ENCODE assay signal across 19 mouse cellular contexts in the genomic region with DNA sequence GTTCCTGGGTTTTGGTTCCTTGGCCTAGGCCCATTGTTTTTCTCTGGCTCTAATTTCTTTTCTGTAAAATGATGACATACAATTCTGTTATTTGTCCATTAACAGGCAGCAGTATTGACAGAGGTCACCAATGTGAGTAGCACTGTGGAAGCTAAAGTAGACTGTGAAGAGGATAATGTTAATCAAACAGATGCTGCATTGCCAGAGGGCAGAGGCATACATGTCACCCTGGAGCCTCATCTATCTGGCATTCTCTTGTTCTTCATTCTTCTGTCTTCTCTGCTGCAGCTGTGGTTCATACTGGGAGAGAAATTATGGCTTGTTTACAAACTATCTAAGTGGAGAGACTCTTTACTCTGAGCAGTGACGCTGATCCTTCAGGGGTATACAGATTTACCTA.
DNase-seq lines count a peak whose midpoint lies in the region; ATAC-seq lines count a peak whose summit lies in the region.
"Had no signal": no experiment of that assay in that cellular context is flagged by ENCODE, and none has a peak within 500 bp of the region (broad histone marks: within the 10 kb centered on the region; RNA-seq: fewer than 3 reads in every experiment).

No protein-coding gene starts in this region.

- H3K9me3 ChIP-seq in neural tube, embryonic 12.5 days = no peaks in the 10 kb centered on the region
- no peaks in the 10 kb centered on the region for H3K9me3 ChIP-seq in neural tube, embryonic 14.5 days (ENCODE audit: control insufficient read depth, low read length)
- no peaks in the 10 kb centered on the region for H3K9me3 ChIP-seq in neural tube, embryonic 15.5 days (replicated peaks)

- WGBS in neural tube, embryonic 12.5 days = 70% methylated on average over 1 of the region's 1 CpGs
- 36% methylated on average over 1 of the region's 1 CpGs for WGBS in neural tube, embryonic 14.5 days
- 43% methylated on average over 1 of the region's 1 CpGs for WGBS in neural tube, embryonic 15.5 days

- peak; percentile 65; the same call in 1 of the 2 replicates for ATAC-seq in neural tube, embryonic 12.5 days (ENCODE audit: low FRiP score, low read depth)
- ATAC-seq in neural tube, embryonic 14.5 days (ENCODE audit: low read depth) = 0 out of 2 replicates have a peak, but pooled peaks have one; percentile 66
- ATAC-seq in neural tube, embryonic 15.5 days (ENCODE audit: low FRiP score) = no peak
- ATAC-seq: activated CD4-positive, CD25-positive, alpha-beta regulatory T cell, adult 4 months; CD4-positive, CD25-positive, alpha-beta regulatory T cell, adult 4 months; Patski had no signal

- H3K27ac ChIP-seq in neural tube, embryonic 12.5 days = no peak overlapping the region
- no peak overlapping the region for H3K27ac ChIP-seq in neural tube, embryonic 14.5 days (ENCODE audit: low read depth, low read length)
- H3K27ac ChIP-seq in neural tube, embryonic 15.5 days (replicated peaks) = no peak overlapping the region

- H3K4me2 ChIP-seq in neural tube, embryonic 12.5 days (replicated peaks) = no peak overlapping the region
- no peak overlapping the region for H3K4me2 ChIP-seq in neural tube, embryonic 14.5 days (ENCODE audit: low read depth, low read length)
- H3K4me2 ChIP-seq in neural tube, embryonic 15.5 days = no peak overlapping the region

- no peak for DNase-seq in neural tube, embryonic 10.5 days (ENCODE audit: extremely low spot score, low spot score)
- DNase-seq: adrenal gland, adult 2 months; adrenal gland, adult 8-10 months; adrenal gland, postnatal 10 days; adrenal gland, postnatal 14 days; adrenal gland, postnatal 25 days; adrenal gland, postnatal 36 days; B cell, adult 2 months; cerebellum, adult 11 months; cerebellum, adult 11-12 months; cerebellum, adult 18-20 months had no signal

- H3K4me1 ChIP-seq in neural tube, embryonic 12.5 days = 0 out of 2 replicates have a peak, but pooled peaks cover 2% of the 10 kb centered on the region
- H3K4me1 ChIP-seq in neural tube, embryonic 14.5 days (ENCODE audit: control insufficient read depth, insufficient read depth, low read length) = no peaks in the 10 kb centered on the region
- no peaks in the 10 kb centered on the region for H3K4me1 ChIP-seq in neural tube, embryonic 15.5 days

- no peak overlapping the region for H3K4me3 ChIP-seq in neural tube, embryonic 12.5 days
- H3K4me3 ChIP-seq in neural tube, embryonic 14.5 days (ENCODE audit: low read depth, low read length) = no peak overlapping the region
- no peak overlapping the region for H3K4me3 ChIP-seq in neural tube, embryonic 15.5 days (replicated peaks)

- H3K27me3 ChIP-seq in neural tube, embryonic 12.5 days (replicated peaks) = no peaks in the 10 kb centered on the region
- H3K27me3 ChIP-seq in neural tube, embryonic 14.5 days (ENCODE audit: control insufficient read depth, insufficient read depth, low read length) = no peaks in the 10 kb centered on the region
- H3K27me3 ChIP-seq in neural tube, embryonic 15.5 days (replicated peaks) = no peaks in the 10 kb centered on the region
- H3K27me3 ChIP-seq: CH12.LX had no signal

- H3K9ac ChIP-seq in neural tube, embryonic 12.5 days = no peak overlapping the region
- no peak overlapping the region for H3K9ac ChIP-seq in neural tube, embryonic 14.5 days (replicated peaks; ENCODE audit: low read depth, low read length)
- H3K9ac ChIP-seq in neural tube, embryonic 15.5 days (replicated peaks) = no peak overlapping the region

- no peaks in the 10 kb centered on the region for H3K36me3 ChIP-seq in neural tube, embryonic 12.5 days
- H3K36me3 ChIP-seq in neural tube, embryonic 14.5 days (ENCODE audit: control insufficient read depth, insufficient read depth, low read length) = no peaks in the 10 kb centered on the region
- no peaks in the 10 kb centered on the region for H3K36me3 ChIP-seq in neural tube, embryonic 15.5 days
- H3K36me3 ChIP-seq: G1E had no signal
